ENCODE assay signal across 13 mouse cellular contexts in genomic region chr9:106451298-106451697, GRCm38 (mm10). TPM values are rescaled to one million over a fixed set of nuclear protein-coding genes. Genes with fewer than 3 reads are reported as not detected.
A peak's percentile ranks its signal among the peaks of the same experiment; 100 is the strongest.
DNase-seq lines count a peak whose midpoint lies in the region; ATAC-seq lines count a peak whose summit lies in the region.
"Had no signal": no experiment of that assay in that cellular context is flagged by ENCODE, and none has a peak within 500 bp of the region (broad histone marks: within the 10 kb centered on the region; RNA-seq: fewer than 3 reads in every experiment).

No protein-coding gene starts in this region.

- WGBS in forebrain, embryonic 10.5 days = 77% methylated on average over 11 of the region's 11 CpGs
- WGBS in forebrain, embryonic 16.5 days = 77% methylated on average over 11 of the region's 11 CpGs
- WGBS in kidney, embryonic 15.5 days = 68% methylated on average over 11 of the region's 11 CpGs
- 63% methylated on average over 11 of the region's 11 CpGs for WGBS in embryonic facial prominence, embryonic 14.5 days
- WGBS in liver, embryonic 15.5 days (ENCODE audit: insufficient replicate concordance) = 69% methylated on average over 11 of the region's 11 CpGs

- peak overlapping the region; percentile 98 for H3K27ac ChIP-seq in forebrain, embryonic 10.5 days
- no peak overlapping the region for H3K27ac ChIP-seq in forebrain, embryonic 16.5 days (ENCODE audit: low read length)
- H3K27ac ChIP-seq in kidney, embryonic 15.5 days = peak overlapping the region; percentile 83
- H3K27ac ChIP-seq in embryonic facial prominence, embryonic 14.5 days (replicated peaks; ENCODE audit: low read depth, low read length) = peak overlapping the region; percentile 17; the same call in 1 of the 2 replicates
- no peak overlapping the region for H3K27ac ChIP-seq in liver, embryonic 15.5 days (replicated peaks)
- H3K27ac ChIP-seq: midbrain, embryonic 13.5 days had no signal

- no peak for ATAC-seq in forebrain, embryonic 16.5 days
- ATAC-seq in kidney, embryonic 15.5 days (replicated peaks; ENCODE audit: low FRiP score) = no peak
- no peak for ATAC-seq in embryonic facial prominence, embryonic 14.5 days (ENCODE audit: low read depth)
- ATAC-seq in liver, embryonic 15.5 days (ENCODE audit: insufficient read depth) = no peak
- ATAC-seq: inflammation-experienced regulatory T-cells, adult 6 months; midbrain, embryonic 13.5 days had no signal

- no peak overlapping the region for H3K4me2 ChIP-seq in forebrain, embryonic 16.5 days (ENCODE audit: low read length)
- peak overlapping the region; percentile 35 for H3K4me2 ChIP-seq in kidney, embryonic 15.5 days
- H3K4me2 ChIP-seq in embryonic facial prominence, embryonic 14.5 days (ENCODE audit: low read depth, low read length) = peak overlapping the region; percentile 31; the same call in 1 of the 2 replicates
- H3K4me2 ChIP-seq in liver, embryonic 15.5 days = peak overlapping the region; percentile 1; the same call in 1 of the 2 replicates
- H3K4me2 ChIP-seq: midbrain, embryonic 13.5 days had no signal

- DNase-seq in forebrain, embryonic 10.5 days (ENCODE audit: extremely low spot score, low spot score) = no peak
- DNase-seq in kidney, postnatal 14 days = no peak
- no peak for DNase-seq in embryonic facial prominence, embryonic 14.5 days (ENCODE audit: low spot score)
- no peak for DNase-seq in thymus, postnatal 14 days
- DNase-seq in gastrocnemius, adult 18-20 months (ENCODE audit: low spot score) = no peak
- DNase-seq: B cell, adult 2 months; retina, postnatal 1 day had no signal

- peak overlapping the region; percentile 5; the same call in 1 of the 2 replicates for H3K4me3 ChIP-seq in forebrain, embryonic 10.5 days
- no peak overlapping the region for H3K4me3 ChIP-seq in forebrain, embryonic 16.5 days (replicated peaks; ENCODE audit: low read length)
- H3K4me3 ChIP-seq in kidney, embryonic 15.5 days (replicated peaks) = no peak overlapping the region
- H3K4me3 ChIP-seq in embryonic facial prominence, embryonic 14.5 days (ENCODE audit: low read depth, low read length) = no peak overlapping the region
- H3K4me3 ChIP-seq in liver, embryonic 15.5 days (replicated peaks) = no peak overlapping the region

- peaks cover 3% of the 10 kb centered on the region for H3K36me3 ChIP-seq in forebrain, embryonic 10.5 days (replicated peaks)
- no peaks in the 10 kb centered on the region for H3K36me3 ChIP-seq in forebrain, embryonic 16.5 days (ENCODE audit: control insufficient read depth, insufficient read depth)
- H3K36me3 ChIP-seq in kidney, embryonic 15.5 days = no peaks in the 10 kb centered on the region
- H3K36me3 ChIP-seq in embryonic facial prominence, embryonic 14.5 days (ENCODE audit: control insufficient read depth, insufficient read depth, low read length) = no peaks in the 10 kb centered on the region
- no peaks in the 10 kb centered on the region; the same call in 1 of the 2 replicates for H3K36me3 ChIP-seq in liver, embryonic 15.5 days (replicated peaks)
- H3K36me3 ChIP-seq: midbrain, embryonic 13.5 days had no signal

- H3K27me3 ChIP-seq in forebrain, embryonic 10.5 days (ENCODE audit: poor library complexity, severe bottlenecking) = peaks cover 10% of the 10 kb centered on the region; the same call in 1 of the 2 replicates
- no peaks in the 10 kb centered on the region for H3K27me3 ChIP-seq in forebrain, embryonic 16.5 days (replicated peaks; ENCODE audit: control insufficient read depth, insufficient read depth, low read length)
- H3K27me3 ChIP-seq in kidney, embryonic 15.5 days = no peaks in the 10 kb centered on the region
- H3K27me3 ChIP-seq in embryonic facial prominence, embryonic 14.5 days (replicated peaks; ENCODE audit: control insufficient read depth, insufficient read depth, low read length) = no peaks in the 10 kb centered on the region
- H3K27me3 ChIP-seq in liver, embryonic 15.5 days = peaks cover 52% of the 10 kb centered on the region

- no peak overlapping the region for H3K9ac ChIP-seq in forebrain, embryonic 16.5 days (replicated peaks; ENCODE audit: low read depth, low read length)
- no peak overlapping the region for H3K9ac ChIP-seq in kidney, embryonic 15.5 days
- no peak overlapping the region for H3K9ac ChIP-seq in embryonic facial prominence, embryonic 14.5 days (ENCODE audit: low read depth, low read length)
- no peak overlapping the region for H3K9ac ChIP-seq in liver, embryonic 15.5 days

- peaks cover 94% of the 10 kb centered on the region for H3K4me1 ChIP-seq in forebrain, embryonic 10.5 days
- H3K4me1 ChIP-seq in forebrain, embryonic 16.5 days (replicated peaks; ENCODE audit: control insufficient read depth, insufficient read depth, low read length) = peaks cover 51% of the 10 kb centered on the region
- H3K4me1 ChIP-seq in kidney, embryonic 15.5 days = peaks cover 92% of the 10 kb centered on the region
- peaks cover 64% of the 10 kb centered on the region for H3K4me1 ChIP-seq in embryonic facial prominence, embryonic 14.5 days (ENCODE audit: control insufficient read depth, insufficient read depth, low read length)
- peaks cover 76% of the 10 kb centered on the region for H3K4me1 ChIP-seq in liver, embryonic 15.5 days (replicated peaks)

- no peaks in the 10 kb centered on the region for H3K9me3 ChIP-seq in forebrain, embryonic 10.5 days
- no peaks in the 10 kb centered on the region for H3K9me3 ChIP-seq in forebrain, embryonic 16.5 days (ENCODE audit: control insufficient read depth, low read length)
- no peaks in the 10 kb centered on the region for H3K9me3 ChIP-seq in kidney, embryonic 15.5 days (replicated peaks)
- H3K9me3 ChIP-seq in embryonic facial prominence, embryonic 14.5 days (ENCODE audit: control insufficient read depth, low read length) = no peaks in the 10 kb centered on the region
- H3K9me3 ChIP-seq in liver, embryonic 15.5 days (replicated peaks) = no peaks in the 10 kb centered on the region
- H3K9me3 ChIP-seq: midbrain, embryonic 13.5 days had no signal

RNA-seq across cellular contexts. Expression of gene Pcbp4, which starts 1.8 kb away (rescaled TPM):
- 337 and 351 TPM in 2 replicates for polyA plus RNA-seq in forebrain, embryonic 10.5 days (2016; fragmentation: Nextera tagmentation; extraction: Ambion mirVana)
- polyA plus RNA-seq in forebrain, embryonic 16.5 days (2015; fragmentation: Nextera tagmentation; extraction: Ambion mirVana) = 221 and 249 TPM in 2 replicates
- 118 and 140 TPM in 2 replicates for polyA plus RNA-seq in kidney, embryonic 15.5 days (2015; fragmentation: Nextera tagmentation; extraction: Ambion mirVana)
- 90.2 and 101 TPM in 2 replicates for polyA plus RNA-seq in embryonic facial prominence, embryonic 14.5 days (2014; fragmentation: Nextera tagmentation; extraction: Ambion mirVana)
- polyA plus RNA-seq in liver, embryonic 15.5 days (2015; fragmentation: Nextera tagmentation; extraction: Ambion mirVana) = 7.4 and 9.1 TPM in 2 replicates
- 10 to 100 TPM; 54.7 to 69.6 TPM for total RNA-seq in gastrocnemius, adult 18-20 months (2021)

RNA-seq across cellular contexts. Expression of gene Abhd14a, which starts 3.8 kb away (rescaled TPM):
- 40.7 and 42.8 TPM in 2 replicates for polyA plus RNA-seq in forebrain, embryonic 10.5 days (2016; fragmentation: Nextera tagmentation; extraction: Ambion mirVana)
- 72.3 and 81.9 TPM in 2 replicates for polyA plus RNA-seq in forebrain, embryonic 16.5 days (2015; fragmentation: Nextera tagmentation; extraction: Ambion mirVana)
- polyA plus RNA-seq in kidney, embryonic 15.5 days (2015; fragmentation: Nextera tagmentation; extraction: Ambion mirVana) = 55.5 and 56.8 TPM in 2 replicates
- polyA plus RNA-seq in embryonic facial prominence, embryonic 14.5 days (2014; fragmentation: Nextera tagmentation; extraction: Ambion mirVana) = 60.9 and 66.1 TPM in 2 replicates
- polyA plus RNA-seq in liver, embryonic 15.5 days (2015; fragmentation: Nextera tagmentation; extraction: Ambion mirVana) = 20.2 and 22.0 TPM in 2 replicates
- 10 to 100 TPM; 16.9 to 17.0 TPM for total RNA-seq in gastrocnemius, adult 18-20 months (2021)

RNA-seq across cellular contexts. Expression of gene Abhd14b, which starts 4.0 kb away (rescaled TPM):
- polyA plus RNA-seq in forebrain, embryonic 10.5 days (2016; fragmentation: Nextera tagmentation; extraction: Ambion mirVana) = 4.4 and 6.0 TPM in 2 replicates
- 6.2 and 7.7 TPM in 2 replicates for polyA plus RNA-seq in forebrain, embryonic 16.5 days (2015; fragmentation: Nextera tagmentation; extraction: Ambion mirVana)
- 27.9 and 30.6 TPM in 2 replicates for polyA plus RNA-seq in kidney, embryonic 15.5 days (2015; fragmentation: Nextera tagmentation; extraction: Ambion mirVana)
- polyA plus RNA-seq in embryonic facial prominence, embryonic 14.5 days (2014; fragmentation: Nextera tagmentation; extraction: Ambion mirVana) = 21.5 and 30.3 TPM in 2 replicates
- 29.0 and 36.4 TPM in 2 replicates for polyA plus RNA-seq in liver, embryonic 15.5 days (2015; fragmentation: Nextera tagmentation; extraction: Ambion mirVana)
- 1 to 10 TPM; 4.0 to 4.1 TPM for total RNA-seq in gastrocnemius, adult 18-20 months (2021)

RNA-seq across cellular contexts. Expression of gene Acy1, which starts 13.2 kb away (rescaled TPM):
- 45.6 and 51.3 TPM in 2 replicates for polyA plus RNA-seq in forebrain, embryonic 10.5 days (2016; fragmentation: Nextera tagmentation; extraction: Ambion mirVana)
- 31.5 and 31.7 TPM in 2 replicates for polyA plus RNA-seq in forebrain, embryonic 16.5 days (2015; fragmentation: Nextera tagmentation; extraction: Ambion mirVana)
- polyA plus RNA-seq in kidney, embryonic 15.5 days (2015; fragmentation: Nextera tagmentation; extraction: Ambion mirVana) = 49.9 and 52.0 TPM in 2 replicates
- polyA plus RNA-seq in embryonic facial prominence, embryonic 14.5 days (2014; fragmentation: Nextera tagmentation; extraction: Ambion mirVana) = 37.9 and 45.1 TPM in 2 replicates
- polyA plus RNA-seq in liver, embryonic 15.5 days (2015; fragmentation: Nextera tagmentation; extraction: Ambion mirVana) = 32.4 and 35.5 TPM in 2 replicates
- total RNA-seq in gastrocnemius, adult 18-20 months (2021) = 10 to 100 TPM; 10.0 to 13.0 TPM

RNA-seq across cellular contexts. Expression of gene Gpr62, which starts 14.4 kb away (rescaled TPM):
- 0.10 and 0.27 TPM in 2 replicates for polyA plus RNA-seq in forebrain, embryonic 10.5 days (2016; fragmentation: Nextera tagmentation; extraction: Ambion mirVana)
- polyA plus RNA-seq in forebrain, embryonic 16.5 days (2015; fragmentation: Nextera tagmentation; extraction: Ambion mirVana) = 0.48 and 0.72 TPM in 2 replicates
- 0.22 and 0.47 TPM in 2 replicates for polyA plus RNA-seq in kidney, embryonic 15.5 days (2015; fragmentation: Nextera tagmentation; extraction: Ambion mirVana)
- 0.36 and 0.60 TPM in 2 replicates for polyA plus RNA-seq in embryonic facial prominence, embryonic 14.5 days (2014; fragmentation: Nextera tagmentation; extraction: Ambion mirVana)
- not detected in 2 replicates for polyA plus RNA-seq in liver, embryonic 15.5 days (2015; fragmentation: Nextera tagmentation; extraction: Ambion mirVana)
- total RNA-seq in gastrocnemius, adult 18-20 months (2021) = under 1 TPM; 0.14 to 0.21 TPM
- total RNA-seq: common myeloid progenitor, adult 5-6 weeks had no signal
- polyA plus RNA-seq: inflammation-experienced regulatory T-cells, adult 6 months had no signal

Comparison
In these comparisons a context has a peak if more than half of its experiments do, and no peak if none do; other contexts are left out.
1. H3K27ac ChIP-seq: peak in forebrain, embryonic 10.5 days (single experiment), kidney, embryonic 15.5 days (single experiment) and embryonic facial prominence, embryonic 14.5 days (single experiment); none in forebrain, embryonic 16.5 days (single experiment) and liver, embryonic 15.5 days (single experiment).